Mouse (Mus musculus) limb, embryonic 12.5 days (tissue): ENCODE data around the gene Tmco3. TPM values are rescaled to one million over a fixed set of nuclear protein-coding genes. Genes with fewer than 3 reads are reported as not detected.

Source experiments
- ATAC-seq: fragments of 200-750 bp; cut with Nextera tagmentation; 2 replicates; pipeline ENCODE4 v1.8.0; 2017; ENCODE audit warnings: low read depth, moderate TSS enrichment; ENCODE audit not compliant: insufficient number of reproducible peaks, insufficient read depth, low FRiP score, low TSS enrichment
- H3K27ac ChIP-seq: fragments of 300-500 bp; sonication (generic); 2 replicates; pipeline ENCODE4 v1.5.1; 2016; ENCODE audit warnings: mild to moderate bottlenecking, moderate library complexity
- H3K27me3 ChIP-seq: fragments of 300-500 bp; sonication (generic); 2 replicates; pipeline ENCODE4 v1.6.1; 2016; ENCODE audit warnings: mild to moderate bottlenecking, moderate library complexity
- H3K36me3 ChIP-seq: fragments of 300-500 bp; sonication (generic); 2 replicates; pipeline ENCODE4 v1.6.1; 2016; ENCODE audit warnings: mild to moderate bottlenecking, moderate library complexity
- H3K4me1 ChIP-seq: fragments of 300-500 bp; sonication (generic); replicated peaks from 2 replicates; pipeline ENCODE4 v1.6.1; 2016
- H3K4me2 ChIP-seq: fragments of 300-500 bp; sonication (generic); 2 replicates; pipeline ENCODE4 v1.6.1; 2016; ENCODE audit warnings: mild to moderate bottlenecking, moderate library complexity
- H3K4me3 ChIP-seq: fragments of 300-500 bp; sonication (generic); replicated peaks from 2 replicates; pipeline ENCODE4 v1.5.1; 2016; ENCODE audit warnings: mild to moderate bottlenecking
- H3K9ac ChIP-seq: fragments of 300-500 bp; sonication (generic); replicated peaks from 2 replicates; pipeline ENCODE4 v1.6.1; 2016; ENCODE audit warnings: mild to moderate bottlenecking, moderate library complexity
- H3K9me3 ChIP-seq: fragments of 300-500 bp; sonication (generic); 2 replicates; pipeline ENCODE4 v1.6.1; 2016; ENCODE audit warnings: mild to moderate bottlenecking, moderate library complexity
- WGBS: fragments of 180-500 bp; shearing (Covaris S2); methylation state at CpG from one replicate; pipeline ENCODE4 v1.1.7; 2016; 5-methylcytosine and 5-hydroxymethylcytosine counted together
- polyA plus RNA-seq: library from polyadenylated mRNA; unstranded; fragments of >200 nt; fragmentation: Nextera tagmentation; extraction: Ambion mirVana; gene quantifications from 2 replicates; pipeline ENCODE4 v1.2.1, GENCODE M21; 2016

The Tmco3 gene
- polyA plus RNA-seq, 1 experiment from 2014 or later: 45.9 TPM

GRCm38 (mm10) chr8:13342340-13342739 is 54.4 kb downstream of the Tmco3 start:
- no peaks in the 10 kb centered on the region for H3K9me3 ChIP-seq
- peaks cover 72% of the 10 kb centered on the region for H3K36me3 ChIP-seq
- no peak overlapping the region for H3K4me2 ChIP-seq
- no peak overlapping the region for H3K4me3 ChIP-seq
- no peaks in the 10 kb centered on the region for H3K27me3 ChIP-seq
- no peak for ATAC-seq
- 87% methylated on average over 2 of the region's 2 CpGs for WGBS
- no peak overlapping the region for H3K27ac ChIP-seq
- peaks cover 12% of the 10 kb centered on the region for H3K4me1 ChIP-seq
- no peak overlapping the region for H3K9ac ChIP-seq

GRCm38 (mm10) chr8:13343134-13343533 is 55.1 kb downstream of the Tmco3 start:
- H3K27me3 ChIP-seq: no peaks in the 10 kb centered on the region
- H3K27ac ChIP-seq: no peak overlapping the region
- H3K4me2 ChIP-seq: no peak overlapping the region
- H3K4me3 ChIP-seq: no peak overlapping the region
- no peak overlapping the region for H3K9ac ChIP-seq
- 93% methylated on average over 4 of the region's 4 CpGs for WGBS
- ATAC-seq: no peak
- no peaks in the 10 kb centered on the region for H3K9me3 ChIP-seq
- H3K36me3 ChIP-seq: peaks cover 79% of the 10 kb centered on the region
- H3K4me1 ChIP-seq: peaks cover 12% of the 10 kb centered on the region

- 92% methylated on average over 7 of the region's 7 CpGs for WGBS
- Histone ChIP-seq H3K4me2 (no peak overlapping the region), H3K9me3 (no peaks in the 10 kb centered on the region), H3K9ac (no peak overlapping the region), H3K4me1 (0 out of 2 replicates have a peak, but pooled peaks cover 2% of the 10 kb centered on the region), H3K36me3 (peaks cover 100% of the 10 kb centered on the region), H3K4me3 (no peak overlapping the region), H3K27me3 (no peaks in the 10 kb centered on the region), H3K27ac (no peak overlapping the region)
- no peak for ATAC-seq
These were observed 62.1 kb downstream of the Tmco3 start for GRCm38 (mm10) chr8:13350052-13350451.

GRCm38 (mm10) chr8:13351593-13351992 is 63.6 kb downstream of the Tmco3 start:
- Histone ChIP-seq H3K36me3 (peaks cover 100% of the 10 kb centered on the region), H3K27ac (no peak overlapping the region), H3K9me3 (no peaks in the 10 kb centered on the region), H3K27me3 (no peaks in the 10 kb centered on the region), H3K4me3 (no peak overlapping the region), H3K4me1 (0 out of 2 replicates have a peak, but pooled peaks cover 2% of the 10 kb centered on the region), H3K4me2 (no peak overlapping the region), H3K9ac (no peak overlapping the region)
- WGBS: 89% methylated on average over 5 of the region's 5 CpGs
- ATAC-seq: no peak

- Histone ChIP-seq H3K4me1 (0 out of 2 replicates have a peak, but pooled peaks cover 2% of the 10 kb centered on the region), H3K4me2 (no peak overlapping the region), H3K4me3 (no peak overlapping the region), H3K36me3 (peaks cover 100% of the 10 kb centered on the region), H3K9ac (no peak overlapping the region), H3K27ac (no peak overlapping the region), H3K9me3 (no peaks in the 10 kb centered on the region), H3K27me3 (no peaks in the 10 kb centered on the region)
- no peak for ATAC-seq
- 87% methylated on average over 8 of the region's 8 CpGs for WGBS
These were observed 64.6 kb downstream of the Tmco3 start for GRCm38 (mm10) chr8:13352601-13353000.

- no peak overlapping the region for H3K9ac ChIP-seq
- 80% methylated on average over 9 of the region's 9 CpGs for WGBS
- no peak overlapping the region for H3K4me3 ChIP-seq
- no peak overlapping the region for H3K27ac ChIP-seq
- no peak overlapping the region for H3K4me2 ChIP-seq
- 0 out of 2 replicates have a peak, but pooled peaks cover 2% of the 10 kb centered on the region for H3K4me1 ChIP-seq
- no peaks in the 10 kb centered on the region for H3K9me3 ChIP-seq
- no peaks in the 10 kb centered on the region for H3K27me3 ChIP-seq
- ATAC-seq: no peak
- H3K36me3 ChIP-seq: peaks cover 100% of the 10 kb centered on the region
These were observed 65.3 kb downstream of the Tmco3 start for GRCm38 (mm10) chr8:13353155-13353833.

GRCm38 (mm10) chr8:13353883-13354282 is 65.9 kb downstream of the Tmco3 start:
- 0 out of 2 replicates have a peak, but pooled peaks cover 2% of the 10 kb centered on the region for H3K4me1 ChIP-seq
- no peak overlapping the region for H3K27ac ChIP-seq
- H3K4me2 ChIP-seq: no peak overlapping the region
- WGBS: 87% methylated on average over 4 of the region's 4 CpGs
- H3K4me3 ChIP-seq: no peak overlapping the region
- H3K36me3 ChIP-seq: peaks cover 100% of the 10 kb centered on the region
- no peak for ATAC-seq
- H3K9me3 ChIP-seq: no peaks in the 10 kb centered on the region
- H3K9ac ChIP-seq: no peak overlapping the region
- no peaks in the 10 kb centered on the region for H3K27me3 ChIP-seq

GRCm38 (mm10) chr8:13356221-13356620 is 68.2 kb downstream of the Tmco3 start:
- H3K9ac ChIP-seq: no peak overlapping the region
- H3K4me2 ChIP-seq: no peak overlapping the region
- H3K9me3 ChIP-seq: no peaks in the 10 kb centered on the region
- ATAC-seq: no peak
- peaks cover 100% of the 10 kb centered on the region for H3K36me3 ChIP-seq
- no peak overlapping the region for H3K4me3 ChIP-seq
- 0 out of 2 replicates have a peak, but pooled peaks cover 2% of the 10 kb centered on the region for H3K4me1 ChIP-seq
- 82% methylated on average over 6 of the region's 6 CpGs for WGBS
- H3K27me3 ChIP-seq: no peaks in the 10 kb centered on the region
- H3K27ac ChIP-seq: no peak overlapping the region

GRCm38 (mm10) chr8:13356681-13357080 is 68.7 kb downstream of the Tmco3 start:
- Histone ChIP-seq H3K27me3 (no peaks in the 10 kb centered on the region), H3K9ac (no peak overlapping the region), H3K4me2 (no peak overlapping the region), H3K9me3 (0 out of 2 replicates have a peak, but pooled peaks cover 4% of the 10 kb centered on the region), H3K4me3 (no peak overlapping the region), H3K4me1 (0 out of 2 replicates have a peak, but pooled peaks cover 2% of the 10 kb centered on the region), H3K27ac (no peak overlapping the region), H3K36me3 (peaks cover 100% of the 10 kb centered on the region)
- ATAC-seq: no peak
- WGBS: 80% methylated on average over 10 of the region's 10 CpGs

GRCm38 (mm10) chr8:13360213-13360612 is 72.2 kb downstream of the Tmco3 start:
- peaks cover 97% of the 10 kb centered on the region for H3K36me3 ChIP-seq
- no peak overlapping the region for H3K27ac ChIP-seq
- 0 out of 2 replicates have a peak, but pooled peaks cover 5% of the 10 kb centered on the region for H3K9me3 ChIP-seq
- no peak overlapping the region for H3K9ac ChIP-seq
- WGBS: 93% methylated on average over 7 of the region's 7 CpGs
- H3K27me3 ChIP-seq: no peaks in the 10 kb centered on the region
- no peak overlapping the region for H3K4me3 ChIP-seq
- no peaks in the 10 kb centered on the region for H3K4me1 ChIP-seq
- ATAC-seq: no peak
- H3K4me2 ChIP-seq: no peak overlapping the region

- Histone ChIP-seq H3K36me3 (peaks cover 97% of the 10 kb centered on the region), H3K4me1 (no peaks in the 10 kb centered on the region), H3K27ac (no peak overlapping the region), H3K9ac (no peak overlapping the region), H3K4me2 (no peak overlapping the region), H3K9me3 (0 out of 2 replicates have a peak, but pooled peaks cover 5% of the 10 kb centered on the region), H3K4me3 (no peak overlapping the region), H3K27me3 (no peaks in the 10 kb centered on the region)
- ATAC-seq: no peak
- 97% methylated on average over 6 of the region's 6 CpGs for WGBS
These were observed 73.9 kb downstream of the Tmco3 start for GRCm38 (mm10) chr8:13361865-13362264.
